Mouse (Mus musculus) kidney, adult 2 months (tissue): ENCODE results near the gene Mxra8.

Source experiments
- CTCF ChIP-seq: fragments of 200-500 bp; conservative IDR thresholded peaks from 2 replicates; pipeline ENCODE4 v1.5.1; 2011; ENCODE audit warnings: low read depth, mild to moderate bottlenecking, control low read depth, low read length, moderate library complexity, mixed read lengths; ENCODE audit not compliant: insufficient read depth, insufficient read length
- POLR2A ChIP-seq: fragments of 200-500 bp; IDR thresholded peaks from one replicate; pipeline ENCODE4 v1.6.1; 2011; ENCODE audit warnings: low read depth, low read length, control low read depth

DNA sequence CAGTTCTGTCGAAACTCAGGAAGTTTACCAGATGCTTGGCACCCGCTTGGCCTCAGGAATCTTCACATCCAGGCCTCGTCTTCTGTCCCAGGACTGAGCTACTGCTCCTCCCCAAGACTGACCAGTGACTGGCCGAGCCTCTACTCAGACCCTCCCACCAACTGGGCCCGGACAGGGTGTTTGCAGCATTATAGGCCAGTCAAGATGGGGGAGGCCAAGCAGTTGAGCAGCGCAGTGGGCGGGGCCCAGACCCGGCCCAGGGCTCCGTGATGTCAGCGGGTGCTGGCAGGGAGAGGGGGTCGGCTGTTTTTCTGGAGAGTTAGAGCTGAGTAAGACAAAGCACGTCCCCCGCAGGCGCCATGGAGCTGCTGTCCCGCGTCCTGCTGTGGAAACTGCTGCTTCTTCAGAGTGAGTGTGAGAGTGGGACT, at the start of gene Mxra8:
- no peak for TF ChIP-seq CTCF
- peak; percentile 14 for TF ChIP-seq POLR2A
